Mouse (Mus musculus): ENCODE measurements around the gene Pex11g. TPM values are rescaled to one million over a fixed set of nuclear protein-coding genes. Genes with fewer than 3 reads are reported as not detected.
A peak's percentile ranks its signal among the peaks of the same experiment; 100 is the strongest.

Gene Pex11g
- polyA plus RNA-seq, 1 experiment from 2014 or later, result 8.8 TPM

DNA sequence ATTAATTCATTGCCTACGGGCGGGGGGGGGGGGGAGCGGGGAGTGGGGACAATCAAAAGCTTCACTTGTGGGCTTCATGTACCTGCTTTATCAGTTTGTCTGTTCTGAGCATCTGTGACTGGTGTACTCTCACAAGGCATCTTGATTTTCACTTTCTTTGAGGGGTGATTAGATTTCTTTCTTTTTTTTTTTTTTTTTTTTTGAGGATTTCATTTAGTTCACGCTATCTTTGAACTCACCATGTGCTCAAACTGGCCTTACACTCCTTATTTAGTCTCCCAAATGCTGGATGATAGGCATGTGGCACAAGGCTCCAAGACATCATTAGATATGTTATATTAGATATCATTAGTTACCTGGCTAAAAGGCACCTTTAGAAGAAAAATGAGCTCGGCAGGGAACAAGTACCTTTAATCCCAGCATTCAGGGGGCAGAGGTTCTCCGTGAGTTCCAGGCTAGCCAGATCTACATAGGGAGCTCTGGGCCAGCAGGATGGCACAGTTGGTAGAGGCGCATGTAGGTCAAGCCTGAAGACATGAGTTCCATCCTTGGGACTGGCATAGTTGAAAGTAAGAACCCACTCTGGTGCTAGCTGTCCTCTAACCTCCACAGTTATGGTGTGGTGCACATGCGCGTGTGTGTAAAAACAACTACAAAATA is 536 bp upstream of the Pex11g start:
- H3K27me3 ChIP-seq (ENCODE audit: insufficient read depth, low read length), result no peaks in the 10 kb centered on the region
- H3K9me3 ChIP-seq (replicated peaks; ENCODE audit: low read length), result no peaks in the 10 kb centered on the region
- peak overlapping the region; percentile 39 for H3K4me3 ChIP-seq (replicated peaks; ENCODE audit: low read depth, low read length)
- peak overlapping the region; percentile 62 for H3K9ac ChIP-seq (ENCODE audit: low read depth, low read length)
- ATAC-seq (replicated peaks; ENCODE audit: low FRiP score, low read depth) (no peak), DNase-seq (ENCODE audit: low spot score) (peak; percentile 6)
- 51% methylated on average over 9 of the region's 9 CpGs for WGBS
- H3K36me3 ChIP-seq (ENCODE audit: insufficient read depth, low read length), result no peaks in the 10 kb centered on the region
- no peaks in the 10 kb centered on the region; the same call in 1 of the 2 replicates for H3K4me1 ChIP-seq (replicated peaks; ENCODE audit: insufficient read depth, low read length)
- H3K4me2 ChIP-seq (ENCODE audit: low read length), result peak overlapping the region; percentile 59
- peak overlapping the region; percentile 70; the same call in 1 of the 2 replicates for H3K27ac ChIP-seq
- no peak for TF ChIP-seq CTCF (IDR thresholded peaks at IDR 0.05; ENCODE audit: low read depth)

- DNase-seq (ENCODE audit: low spot score), result peak; percentile 79
- no peak overlapping the region for H3K9ac ChIP-seq (ENCODE audit: low read depth, low read length)
- H3K4me2 ChIP-seq (ENCODE audit: low read length), result no peak overlapping the region
- no peak overlapping the region for H3K4me3 ChIP-seq (replicated peaks; ENCODE audit: low read depth, low read length)
- no peaks in the 10 kb centered on the region; the same call in 1 of the 2 replicates for H3K4me1 ChIP-seq (replicated peaks; ENCODE audit: insufficient read depth, low read length)
- H3K9me3 ChIP-seq (replicated peaks; ENCODE audit: low read length), result no peaks in the 10 kb centered on the region
- H3K36me3 ChIP-seq (ENCODE audit: insufficient read depth, low read length), result no peaks in the 10 kb centered on the region
- WGBS, result 46% methylated on average over 5 of the region's 5 CpGs
- peak; percentile 50; the same call in 1 of the 2 replicates for ATAC-seq (replicated peaks; ENCODE audit: low FRiP score, low read depth)
- H3K27ac ChIP-seq, result no peak overlapping the region
- H3K27me3 ChIP-seq (ENCODE audit: insufficient read depth, low read length), result no peaks in the 10 kb centered on the region
- peak; percentile 77 for TF ChIP-seq CTCF (IDR thresholded peaks at IDR 0.05; ENCODE audit: low read depth)
Observed at GRCm38 (mm10) chr8:3464309-3464708, 3.2 kb downstream of the Pex11g start.

GRCm38 (mm10) chr8:3463248-3463647 is 4.2 kb downstream of the Pex11g start:
- DNase-seq (ENCODE audit: low spot score) (no peak), ATAC-seq (replicated peaks; ENCODE audit: low FRiP score, low read depth) (no peak)
- Histone ChIP-seq H3K4me2 (ENCODE audit: low read length) (no peak overlapping the region), H3K9me3 (replicated peaks; ENCODE audit: low read length) (no peaks in the 10 kb centered on the region), H3K4me3 (replicated peaks; ENCODE audit: low read depth, low read length) (no peak overlapping the region), H3K4me1 (replicated peaks; ENCODE audit: insufficient read depth, low read length) (no peaks in the 10 kb centered on the region; the same call in 1 of the 2 replicates), H3K27me3 (ENCODE audit: insufficient read depth, low read length) (no peaks in the 10 kb centered on the region), H3K27ac (no peak overlapping the region), H3K36me3 (ENCODE audit: insufficient read depth, low read length) (no peaks in the 10 kb centered on the region), H3K9ac (ENCODE audit: low read depth, low read length) (no peak overlapping the region)
- TF ChIP-seq CTCF (IDR thresholded peaks at IDR 0.05; ENCODE audit: low read depth), result no peak
- WGBS, result 78% methylated on average over 2 of the region's 2 CpGs

- no peak for DNase-seq (ENCODE audit: low spot score)
- no peaks in the 10 kb centered on the region for H3K4me1 ChIP-seq (replicated peaks; ENCODE audit: insufficient read depth, low read length)
- H3K27me3 ChIP-seq (ENCODE audit: insufficient read depth, low read length), result no peaks in the 10 kb centered on the region
- no peak overlapping the region for H3K27ac ChIP-seq
- ATAC-seq (replicated peaks; ENCODE audit: low FRiP score, low read depth), result 0 out of 2 replicates have a peak, but pooled peaks have one; percentile 30
- no peak for TF ChIP-seq CTCF (IDR thresholded peaks at IDR 0.05; ENCODE audit: low read depth)
- WGBS, result 87% methylated on average over 25 of the region's 25 CpGs
- no peaks in the 10 kb centered on the region for H3K9me3 ChIP-seq (replicated peaks; ENCODE audit: low read length)
- no peak overlapping the region for H3K9ac ChIP-seq (ENCODE audit: low read depth, low read length)
- peaks cover 76% of the 10 kb centered on the region for H3K36me3 ChIP-seq (ENCODE audit: insufficient read depth, low read length)
- H3K4me3 ChIP-seq (replicated peaks; ENCODE audit: low read depth, low read length), result no peak overlapping the region
- no peak overlapping the region for H3K4me2 ChIP-seq (ENCODE audit: low read length)
Observed at GRCm38 (mm10) chr8:3451992-3452391, 15.5 kb downstream of the Pex11g start.

GRCm38 (mm10) chr8:3450670-3451069 is 16.8 kb downstream of the Pex11g start:
- peaks cover 71% of the 10 kb centered on the region for H3K36me3 ChIP-seq (ENCODE audit: insufficient read depth, low read length)
- no peaks in the 10 kb centered on the region for H3K27me3 ChIP-seq (ENCODE audit: insufficient read depth, low read length)
- ATAC-seq (replicated peaks; ENCODE audit: low FRiP score, low read depth), result peak; percentile 27; the same call in 1 of the 2 replicates
- H3K4me1 ChIP-seq (replicated peaks; ENCODE audit: insufficient read depth, low read length), result no peaks in the 10 kb centered on the region
- no peak overlapping the region for H3K9ac ChIP-seq (ENCODE audit: low read depth, low read length)
- TF ChIP-seq CTCF (IDR thresholded peaks at IDR 0.05; ENCODE audit: low read depth), result peak; percentile 94
- H3K9me3 ChIP-seq (replicated peaks; ENCODE audit: low read length), result no peaks in the 10 kb centered on the region
- DNase-seq (ENCODE audit: low spot score), result peak; percentile 62
- WGBS, result 32% methylated on average over 5 of the region's 5 CpGs
- H3K4me3 ChIP-seq (replicated peaks; ENCODE audit: low read depth, low read length), result no peak overlapping the region
- H3K4me2 ChIP-seq (ENCODE audit: low read length), result no peak overlapping the region
- no peak overlapping the region for H3K27ac ChIP-seq

GRCm38 (mm10) chr8:3449226-3449625 is 18.3 kb downstream of the Pex11g start:
- H3K27me3 ChIP-seq (ENCODE audit: insufficient read depth, low read length), result no peaks in the 10 kb centered on the region
- no peak for ATAC-seq (replicated peaks; ENCODE audit: low FRiP score, low read depth)
- 88% methylated on average over 2 of the region's 2 CpGs for WGBS
- H3K27ac ChIP-seq, result no peak overlapping the region
- no peaks in the 10 kb centered on the region for H3K9me3 ChIP-seq (replicated peaks; ENCODE audit: low read length)
- H3K4me1 ChIP-seq (replicated peaks; ENCODE audit: insufficient read depth, low read length), result no peaks in the 10 kb centered on the region
- no peak for DNase-seq (ENCODE audit: low spot score)
- H3K36me3 ChIP-seq (ENCODE audit: insufficient read depth, low read length), result peaks cover 61% of the 10 kb centered on the region
- no peak overlapping the region for H3K4me3 ChIP-seq (replicated peaks; ENCODE audit: low read depth, low read length)
- no peak overlapping the region for H3K4me2 ChIP-seq (ENCODE audit: low read length)
- no peak overlapping the region for H3K9ac ChIP-seq (ENCODE audit: low read depth, low read length)
- TF ChIP-seq CTCF (IDR thresholded peaks at IDR 0.05; ENCODE audit: low read depth), result no peak

All from kidney, postnatal 0 days (tissue).